Mouse (Mus musculus) thymus, adult 2 months (tissue): ENCODE data around the gene Sh3pxd2a. TPM values are rescaled to one million over a fixed set of nuclear protein-coding genes. Genes with fewer than 3 reads are reported as not detected.

Source experiments
- DNase-seq: peaks from one replicate; pipeline ENCODE4 v3.0.0; 2021
- H3K27ac ChIP-seq: fragments of 200-500 bp; 2 replicates; pipeline ENCODE4 v1.5.1; 2012; ENCODE audit warnings: low read length, control low read depth; ENCODE audit not compliant: control insufficient read depth, insufficient read depth
- H3K27me3 ChIP-seq: fragments of 200-500 bp; 2 replicates; pipeline ENCODE4 v1.6.1; 2012; ENCODE audit warnings: mild to moderate bottlenecking, low read length, moderate library complexity, mixed read lengths; ENCODE audit not compliant: control insufficient read depth, insufficient read depth
- H3K36me3 ChIP-seq: fragments of 200-500 bp; 2 replicates; pipeline ENCODE4 v1.6.1; 2012; ENCODE audit warnings: mild to moderate bottlenecking, low read length, moderate library complexity; ENCODE audit not compliant: control insufficient read depth, insufficient read depth
- H3K4me1 ChIP-seq: fragments of 200-500 bp; replicated peaks from 2 replicates; pipeline ENCODE4 v1.6.1; 2012; ENCODE audit warnings: low read length; ENCODE audit not compliant: control insufficient read depth, insufficient read depth
- H3K4me3 ChIP-seq: fragments of 200-500 bp; 2 replicates; pipeline ENCODE4 v1.5.1; 2012; ENCODE audit warnings: mild to moderate bottlenecking, low read length, control low read depth, moderate library complexity; ENCODE audit not compliant: control insufficient read depth, insufficient read depth
- CTCF ChIP-seq: fragments of 200-500 bp; IDR thresholded peaks from 2 replicates; pipeline ENCODE4 v1.5.1; 2012; ENCODE audit warnings: mild to moderate bottlenecking, control low read depth, low read length, moderate library complexity, borderline replicate concordance; ENCODE audit not compliant: control insufficient read depth, poor library complexity, insufficient read depth; ENCODE audit errors: extremely low read depth
- POLR2A ChIP-seq: fragments of 200-500 bp; IDR thresholded peaks from 2 replicates; pipeline ENCODE4 v1.6.1; 2012; ENCODE audit warnings: mild to moderate bottlenecking, low read length, control low read depth, moderate library complexity; ENCODE audit not compliant: control insufficient read depth, poor library complexity, insufficient read depth; ENCODE audit errors: extremely low read depth
- WGBS: fragments of 180-500 bp; shearing (Covaris S2); methylation state at CpG from one replicate; pipeline ENCODE4 v1.1.7; 2018; 5-methylcytosine and 5-hydroxymethylcytosine counted together
- polyA plus RNA-seq: library from polyadenylated mRNA; depleted of rRNA; stranded (reverse); fragments of >200 nt; gene quantifications from 2 replicates; pipeline ENCODE4 v1.2.3, GENCODE M21; 2012

Sh3pxd2a gene
- polyA plus RNA-seq, 1 experiment, result 19.4 TPM

DNA sequence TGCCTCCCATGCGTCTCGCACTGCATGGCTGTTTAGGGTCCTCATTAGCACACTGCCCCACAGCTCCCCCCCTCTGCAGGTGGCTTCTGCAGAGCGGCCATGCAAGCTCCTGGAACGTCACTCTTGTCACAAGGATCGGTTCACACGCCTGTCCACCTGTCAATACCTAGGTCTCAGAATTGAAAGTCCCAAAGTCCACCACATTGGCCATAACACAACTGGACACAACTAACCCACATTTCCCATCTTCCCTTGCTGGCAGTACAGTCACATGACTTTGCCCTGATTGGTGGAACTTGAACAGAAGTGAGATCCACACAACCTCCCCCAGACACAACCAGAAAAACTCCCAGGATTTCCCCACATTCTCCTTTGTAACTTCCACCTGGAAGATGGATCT lies 53.9 kb downstream of the Sh3pxd2a start:
- Histone ChIP-seq H3K27ac (no peak overlapping the region), H3K36me3 (no peaks in the 10 kb centered on the region), H3K27me3 (no peaks in the 10 kb centered on the region), H3K4me1 (peaks cover 21% of the 10 kb centered on the region), H3K4me3 (no peak overlapping the region)
- TF ChIP-seq CTCF (no peak), POLR2A (no peak)
- WGBS, result 97% methylated on average over 6 of the region's 6 CpGs
- DNase-seq, result no peak

GRCm38 (mm10) chr19:47409142-47409541 lies 55.1 kb downstream of the Sh3pxd2a start:
- DNase-seq, result no peak
- H3K27ac ChIP-seq, result no peak overlapping the region
- H3K36me3 ChIP-seq, result no peaks in the 10 kb centered on the region
- TF ChIP-seq POLR2A (no peak), CTCF (no peak)
- peaks cover 21% of the 10 kb centered on the region for H3K4me1 ChIP-seq
- no peak overlapping the region for H3K4me3 ChIP-seq
- H3K27me3 ChIP-seq, result no peaks in the 10 kb centered on the region

- no peak overlapping the region for H3K27ac ChIP-seq
- peaks cover 21% of the 10 kb centered on the region for H3K4me1 ChIP-seq
- no peak for DNase-seq
- no peak for TF ChIP-seq CTCF
- TF ChIP-seq POLR2A, result no peak
- 94% methylated on average over 7 of the region's 7 CpGs for WGBS
- no peak overlapping the region for H3K4me3 ChIP-seq
- no peaks in the 10 kb centered on the region for H3K36me3 ChIP-seq
- no peaks in the 10 kb centered on the region for H3K27me3 ChIP-seq
Observed at GRCm38 (mm10) chr19:47408656-47409055, 55.5 kb downstream of the Sh3pxd2a start.

DNA sequence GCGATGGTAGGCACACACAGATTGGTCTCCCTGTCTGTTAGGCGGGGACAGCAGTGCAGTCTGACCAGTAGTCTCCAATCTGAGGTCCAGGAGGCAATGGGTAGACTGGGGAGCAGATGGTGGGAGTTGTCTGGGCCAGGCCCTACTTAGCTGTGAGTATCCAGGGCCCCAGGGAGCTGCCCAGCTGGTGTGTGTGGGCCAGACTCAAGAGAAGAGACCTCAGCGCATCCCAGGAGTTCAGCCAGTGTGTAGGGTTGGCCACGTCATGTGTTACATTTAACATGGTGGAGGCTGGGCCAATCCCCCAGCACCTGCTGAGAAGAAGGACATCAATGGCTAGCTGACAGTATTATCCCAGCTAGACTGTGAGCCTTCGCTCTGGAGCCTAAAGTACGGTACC lies 56.9 kb downstream of the Sh3pxd2a start:
- DNase-seq, result no peak
- H3K36me3 ChIP-seq, result no peaks in the 10 kb centered on the region
- peaks cover 10% of the 10 kb centered on the region for H3K4me1 ChIP-seq
- no peak overlapping the region for H3K4me3 ChIP-seq
- H3K27me3 ChIP-seq, result no peaks in the 10 kb centered on the region
- WGBS, result 97% methylated on average over 6 of the region's 6 CpGs
- TF ChIP-seq CTCF, result no peak
- no peak for TF ChIP-seq POLR2A
- no peak overlapping the region for H3K27ac ChIP-seq

DNA sequence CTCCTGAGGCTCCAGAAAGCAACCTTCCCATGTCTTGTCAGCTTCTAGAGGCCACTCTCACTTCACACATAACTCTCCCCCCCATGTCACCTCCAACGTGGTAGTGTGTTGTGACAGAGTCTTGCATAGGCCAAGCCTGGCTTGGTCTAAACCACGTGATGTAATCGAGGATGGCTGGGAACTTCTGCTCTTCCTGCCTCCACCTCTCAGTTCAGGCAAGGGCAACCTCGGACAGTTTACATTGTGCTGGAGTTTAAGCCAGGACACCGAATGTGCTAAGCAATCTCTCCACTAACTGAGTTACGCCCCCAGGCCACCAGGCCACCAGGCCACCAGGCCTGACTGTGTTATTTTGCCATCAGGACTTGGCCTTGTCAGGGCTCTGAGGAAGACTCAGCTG lies 57.7 kb downstream of the Sh3pxd2a start:
- H3K36me3 ChIP-seq, result no peaks in the 10 kb centered on the region
- no peak for TF ChIP-seq CTCF
- no peak for TF ChIP-seq POLR2A
- H3K27me3 ChIP-seq, result no peaks in the 10 kb centered on the region
- WGBS, result 68% methylated on average over 6 of the region's 6 CpGs
- H3K4me3 ChIP-seq, result no peak overlapping the region
- no peak overlapping the region for H3K27ac ChIP-seq
- H3K4me1 ChIP-seq, result peaks cover 8% of the 10 kb centered on the region
- no peak for DNase-seq

DNA sequence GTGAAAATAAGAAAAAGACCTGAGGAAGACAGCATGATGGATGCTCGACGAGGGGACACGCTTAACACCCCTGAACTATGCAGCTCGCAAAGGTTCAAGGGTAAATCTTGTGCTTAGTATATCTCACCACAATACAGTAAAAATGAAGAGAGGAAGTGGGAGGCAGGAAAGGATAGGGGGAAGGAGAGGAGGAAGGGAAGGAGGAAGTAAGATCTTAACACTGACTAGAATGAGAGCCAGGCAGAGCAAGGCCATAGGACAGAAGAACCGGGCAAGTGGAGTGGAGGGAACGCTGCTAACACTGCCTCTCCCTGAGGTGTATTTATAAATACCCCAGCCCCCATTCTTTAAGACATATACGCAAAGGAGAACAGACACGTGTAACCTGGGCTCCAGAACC lies 58.7 kb downstream of the Sh3pxd2a start:
- TF ChIP-seq POLR2A (no peak), CTCF (no peak)
- no peak overlapping the region for H3K4me3 ChIP-seq
- H3K27me3 ChIP-seq, result no peaks in the 10 kb centered on the region
- DNase-seq, result no peak
- H3K36me3 ChIP-seq, result no peaks in the 10 kb centered on the region
- 87% methylated on average over 8 of the region's 8 CpGs for WGBS
- H3K27ac ChIP-seq, result no peak overlapping the region
- H3K4me1 ChIP-seq, result peaks cover 8% of the 10 kb centered on the region

GRCm38 (mm10) chr19:47403391-47404379 lies 60.5 kb downstream of the Sh3pxd2a start:
- TF ChIP-seq CTCF (no peak), POLR2A (no peak)
- 93% methylated on average over 3 of the region's 3 CpGs for WGBS

DNA sequence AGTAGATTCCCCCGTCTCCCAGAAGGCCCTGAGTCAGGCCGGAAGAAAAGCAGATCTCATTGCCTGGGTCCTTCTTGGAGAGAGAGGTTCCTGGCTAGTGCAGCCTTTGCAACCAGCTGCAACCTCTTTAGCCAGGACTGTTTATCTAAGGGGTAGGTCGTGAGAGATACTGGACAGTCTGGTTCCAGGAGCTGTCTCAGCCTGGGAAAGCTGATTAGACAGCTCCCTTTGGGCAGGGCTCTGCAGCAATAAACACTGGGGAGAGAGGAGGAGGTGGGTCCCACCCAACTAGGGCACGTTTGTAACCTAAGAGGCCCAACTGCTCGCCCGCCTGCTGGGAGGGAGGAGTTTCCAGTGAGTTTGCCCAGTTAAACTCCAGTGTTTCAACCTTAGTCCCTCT lies 61.2 kb downstream of the Sh3pxd2a start:
- no peak for DNase-seq

More at GRCm38 (mm10) chr19:47403391-47404379, 60.5 kb downstream of the Sh3pxd2a start:
- H3K27me3 ChIP-seq, result no peaks in the 10 kb centered on the region
- H3K36me3 ChIP-seq, result no peaks in the 10 kb centered on the region
- H3K4me3 ChIP-seq, result no peak overlapping the region
- DNase-seq, result no peak
- peaks cover 8% of the 10 kb centered on the region for H3K4me1 ChIP-seq
- H3K27ac ChIP-seq, result no peak overlapping the region

More for the DNA sequence above, 61.2 kb downstream of the Sh3pxd2a start:
- peaks cover 8% of the 10 kb centered on the region for H3K4me1 ChIP-seq
- no peaks in the 10 kb centered on the region for H3K27me3 ChIP-seq
- H3K4me3 ChIP-seq, result no peak overlapping the region
- WGBS, result 84% methylated on average over 6 of the region's 6 CpGs
- no peak for TF ChIP-seq POLR2A
- TF ChIP-seq CTCF, result no peak
- no peaks in the 10 kb centered on the region for H3K36me3 ChIP-seq
- H3K27ac ChIP-seq, result no peak overlapping the region
